Mouse (Mus musculus): Measurements from ENCODE around the gene Syt11.
"Not testable (repeated sequence)": the region's sequence is repeated elsewhere in the genome, so short reads cannot be mapped to it uniquely, and the experiment has no call there.

Gene Syt11

DNA sequence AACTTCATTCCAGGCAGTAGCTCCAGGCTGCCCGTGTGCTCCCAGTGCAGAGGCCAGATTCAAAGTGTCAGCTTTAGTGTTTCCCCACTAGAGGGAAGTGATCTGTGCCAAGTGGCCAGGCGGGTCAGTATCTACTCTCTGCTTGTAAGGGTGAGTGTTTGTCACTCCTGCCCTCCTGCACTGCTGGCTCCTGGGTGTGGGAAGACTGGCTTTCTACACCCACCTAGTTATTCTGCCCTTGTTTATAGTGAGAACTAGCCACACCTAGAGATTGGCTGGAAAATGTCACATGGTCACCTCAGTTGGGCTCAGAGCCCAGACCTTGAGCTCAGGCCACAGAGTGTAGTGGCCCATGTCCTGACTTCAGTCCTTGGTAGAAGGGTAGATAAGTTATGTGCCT lies 55.9 kb downstream of the Syt11 start:
- peak; percentile 77 for DNase-seq

DNA sequence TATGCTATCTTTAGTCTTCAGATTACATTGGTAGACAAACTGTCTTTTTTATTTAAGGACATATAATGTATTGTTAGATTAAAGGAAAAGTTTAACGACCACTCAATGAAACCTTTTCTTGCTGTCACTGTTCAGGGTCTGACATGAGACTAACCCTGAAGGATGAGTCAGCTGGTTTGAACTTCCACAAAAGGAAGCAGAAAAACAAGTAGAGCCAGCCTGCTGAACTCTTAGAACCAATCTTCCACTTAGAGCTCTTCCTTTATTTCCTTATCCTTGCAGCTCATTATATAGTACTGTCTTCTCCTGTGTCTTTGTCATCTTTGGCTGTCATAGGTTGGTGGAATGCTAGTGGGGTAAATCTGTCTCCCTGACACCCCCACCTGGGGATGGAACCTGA lies 57.1 kb downstream of the Syt11 start:
- no peak for DNase-seq

DNA sequence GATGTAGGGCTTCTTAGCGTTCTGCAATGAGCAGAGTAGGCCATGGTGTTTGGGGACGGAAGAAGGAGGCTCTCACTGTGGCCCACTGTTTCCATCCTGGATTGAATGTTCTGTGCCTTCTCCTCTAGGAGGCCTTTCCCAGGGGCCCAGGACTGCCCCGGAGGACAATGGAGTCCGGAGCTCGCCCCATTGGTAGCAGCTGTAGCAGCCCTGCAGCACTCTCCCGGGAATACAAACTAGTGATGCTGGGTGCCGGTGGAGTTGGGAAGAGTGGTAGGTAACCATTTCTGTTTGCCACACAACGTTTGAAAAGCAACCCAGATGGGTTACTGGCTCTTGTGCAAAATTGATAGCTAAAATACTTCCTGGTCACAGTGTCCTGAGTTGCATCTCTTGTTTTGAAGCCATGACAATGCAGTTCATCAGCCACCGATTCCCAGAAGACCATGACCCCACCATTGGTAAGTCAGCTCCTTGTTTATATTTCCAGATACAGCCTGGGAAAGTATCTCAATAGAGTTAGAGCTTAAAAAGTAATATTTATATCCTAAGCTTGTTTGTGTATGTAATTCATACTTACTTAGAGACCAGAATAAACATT lies 57.7 kb downstream of the Syt11 start:
- DNase-seq = no peak

DNA sequence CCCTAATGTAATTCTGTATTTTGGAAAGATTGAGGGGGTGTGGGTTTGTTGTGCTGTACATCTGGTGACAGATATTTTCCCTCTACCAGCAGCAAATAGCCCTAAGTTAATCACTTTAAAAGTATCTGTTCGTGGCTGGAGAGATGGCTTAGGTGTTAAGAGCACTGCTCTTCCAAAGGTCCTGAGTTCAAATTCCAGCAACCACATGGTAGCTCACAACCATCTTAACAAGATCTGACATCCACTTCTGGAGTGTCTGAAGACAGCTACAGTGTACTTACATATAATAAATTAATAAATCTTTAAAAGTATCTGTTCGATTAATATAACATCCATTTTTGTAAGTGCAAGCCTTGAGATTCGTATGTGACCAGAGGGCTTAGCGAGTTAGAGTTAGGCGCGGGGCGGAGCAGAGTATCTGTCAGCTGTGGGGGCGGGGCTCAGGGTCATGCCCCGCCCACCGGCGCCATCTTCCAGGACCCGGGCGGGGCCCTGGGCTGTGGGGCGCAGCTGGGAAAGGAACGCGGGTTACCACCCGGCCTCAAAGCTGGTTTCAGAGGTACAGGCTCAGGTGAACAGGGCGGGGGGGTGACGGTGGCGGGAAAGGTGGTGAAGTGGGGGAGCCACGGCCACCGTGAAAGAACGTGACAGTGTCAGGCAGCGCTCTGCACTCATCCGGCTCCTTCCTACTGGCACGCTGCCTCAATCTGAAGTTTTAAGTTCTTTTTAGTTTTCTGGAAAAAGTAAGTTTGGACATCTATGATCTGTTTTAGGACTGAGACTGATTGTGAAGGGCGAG lies 58.4 kb downstream of the Syt11 start, which contains the start of gene Rit1:
Gene Rit1, plus strand, starts transcription at position 440 of the 799 bp plus-strand sequence.
- peak; percentile 86 for DNase-seq

DNA sequence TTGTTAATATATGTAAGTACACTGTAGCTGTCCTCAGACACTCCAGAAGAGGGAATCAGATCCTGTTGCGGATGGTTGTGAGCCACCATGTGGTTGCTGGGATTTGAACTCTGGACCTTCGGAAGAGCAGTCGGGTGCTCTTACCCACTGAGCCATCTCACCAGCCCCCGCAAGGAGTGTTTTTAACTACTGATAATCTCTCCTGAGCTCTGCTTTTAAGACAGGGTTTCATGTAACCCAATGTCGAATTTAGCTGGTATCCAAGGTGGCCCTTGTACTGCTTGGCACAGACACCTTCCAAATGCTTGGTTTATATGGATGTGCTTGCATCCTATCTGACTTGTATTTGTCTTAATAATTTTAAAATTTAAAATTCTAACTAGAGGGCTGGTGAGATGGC lies 59.2 kb downstream of the Syt11 start:
- DNase-seq = not testable (repeated sequence)

DNA sequence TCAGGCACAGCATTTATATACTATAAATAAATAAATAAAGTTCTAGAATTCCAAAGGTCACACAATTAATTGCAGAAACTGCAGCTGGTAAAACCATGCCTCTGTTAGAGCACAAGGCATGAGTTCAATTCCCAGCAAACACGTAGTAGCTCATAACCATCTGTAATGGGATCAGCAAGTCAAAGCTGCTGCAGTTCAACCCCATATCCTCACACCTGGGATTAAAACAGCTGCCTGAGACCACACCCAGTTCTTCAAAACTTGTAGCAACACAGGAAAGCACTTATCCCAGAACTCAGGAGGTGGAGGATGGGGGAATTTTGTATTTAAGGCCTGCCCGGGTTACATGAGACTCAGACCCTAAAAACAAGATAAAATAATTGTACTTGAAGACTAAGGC lies 60.2 kb downstream of the Syt11 start:
- DNase-seq = no peak

DNA sequence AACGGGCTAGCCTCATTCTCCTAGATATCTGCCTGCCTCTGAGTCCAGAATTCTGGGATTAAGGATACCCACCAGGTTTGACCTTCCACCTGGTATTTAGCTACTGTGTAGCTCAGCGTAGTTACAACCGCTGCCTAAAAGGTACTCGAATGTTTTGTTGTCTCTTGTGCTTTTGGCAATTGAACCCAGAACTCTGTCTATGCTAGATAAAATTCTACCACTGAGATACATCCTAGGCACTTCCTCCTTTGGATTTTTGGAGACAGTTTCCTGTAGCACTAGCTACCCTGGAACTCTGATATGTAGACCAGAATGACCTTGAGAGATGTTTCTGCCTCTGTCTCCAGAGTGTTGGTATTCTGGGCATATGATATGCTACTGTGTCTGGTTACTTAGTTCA lies 61.3 kb downstream of the Syt11 start:
- no peak for DNase-seq

DNA sequence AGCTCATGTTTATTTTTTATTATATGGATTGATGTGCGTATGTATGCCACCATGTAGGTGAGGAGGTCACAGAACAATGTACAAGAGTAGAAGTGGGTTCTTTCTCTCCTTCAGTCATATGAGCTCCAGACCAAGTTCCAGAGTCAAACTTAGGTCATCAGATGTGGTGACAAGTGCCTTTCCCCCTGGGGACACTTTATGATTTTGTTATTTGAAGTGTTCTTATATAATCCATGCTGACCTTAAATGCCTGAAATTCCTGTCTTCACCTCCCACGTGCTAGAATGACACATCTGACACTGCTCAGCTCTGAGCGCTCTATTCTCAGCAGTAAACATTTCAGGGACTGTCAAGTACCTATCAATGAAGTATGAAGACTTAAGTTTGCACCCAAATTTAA lies 73.7 kb downstream of the Syt11 start:
- DNase-seq = no peak

DNA sequence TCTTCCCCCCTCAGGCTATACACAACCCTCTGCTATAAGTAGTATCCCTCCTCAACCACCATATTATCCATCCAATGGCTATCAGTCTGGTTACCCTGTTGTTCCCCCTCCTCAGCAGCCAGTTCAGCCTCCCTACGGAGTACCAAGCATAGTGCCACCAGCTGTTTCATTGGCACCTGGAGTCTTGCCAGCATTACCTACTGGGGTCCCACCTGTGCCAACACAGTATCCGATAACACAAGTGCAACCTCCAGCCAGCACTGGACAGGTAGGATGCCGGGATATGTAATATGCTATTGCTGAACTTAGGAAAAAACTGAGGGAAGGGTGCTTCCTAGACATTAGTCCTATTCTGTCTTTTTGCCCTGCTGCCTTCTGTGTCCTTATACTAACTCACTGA lies 74.7 kb downstream of the Syt11 start:
- DNase-seq = no peak

DNA sequence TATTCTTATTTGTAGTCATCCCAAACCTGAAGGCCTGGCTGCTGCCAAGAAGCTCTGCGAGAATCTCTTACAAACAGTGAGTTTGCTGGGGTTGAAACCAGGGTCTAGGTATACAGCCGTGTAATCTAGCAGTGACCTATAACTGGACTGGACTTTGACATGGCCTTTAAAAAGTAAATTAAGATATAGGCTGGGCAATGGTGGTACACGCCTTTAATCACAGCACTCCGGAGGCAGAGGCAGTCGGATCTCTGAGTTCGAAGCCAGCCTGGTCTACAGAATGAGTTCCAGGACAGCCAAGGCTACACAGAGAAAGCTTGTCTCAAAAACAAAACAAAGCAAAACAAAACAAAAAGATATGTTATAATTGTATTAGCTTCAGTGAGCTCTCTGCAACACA lies 76.1 kb downstream of the Syt11 start:
- DNase-seq = no peak

DNA sequence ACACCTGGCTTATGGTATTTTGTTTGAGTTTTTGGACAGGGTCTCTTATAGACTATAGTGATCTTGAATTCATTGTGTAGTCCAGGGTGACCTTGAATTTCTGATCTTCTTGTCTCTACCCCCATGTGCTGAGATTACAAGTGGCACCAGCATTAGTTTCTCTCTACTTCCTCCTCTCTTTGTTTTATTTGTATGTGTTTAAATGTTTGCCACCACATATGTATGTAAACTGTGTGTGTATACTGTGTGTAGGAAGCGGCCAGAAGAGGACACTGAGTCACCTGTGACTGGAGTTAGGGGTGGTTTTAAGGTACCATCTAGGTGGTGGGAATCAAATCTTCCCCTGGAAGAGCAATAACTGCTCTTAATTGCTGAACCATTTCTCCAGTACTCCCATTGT lies 76.9 kb downstream of the Syt11 start:
- DNase-seq = no peak

DNA sequence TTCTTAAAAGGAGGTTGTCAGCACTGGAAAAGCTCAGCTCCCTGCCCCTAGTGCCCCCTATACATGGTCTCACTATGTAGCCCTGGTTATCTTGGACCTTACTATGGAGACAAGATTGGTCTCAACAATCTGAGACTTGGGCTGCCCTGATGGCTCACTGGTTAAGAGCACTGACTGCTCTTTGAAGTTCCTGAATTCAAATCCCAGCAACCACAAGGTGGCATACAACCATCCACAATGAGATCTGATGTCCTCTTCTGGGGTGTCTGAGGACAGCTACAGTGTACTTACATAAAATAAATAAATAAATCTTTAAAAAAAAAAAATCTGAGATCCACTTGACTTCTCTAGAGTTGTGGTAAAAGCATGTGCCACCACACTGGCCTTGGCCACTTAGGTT lies 79.4 kb downstream of the Syt11 start:
- no peak for DNase-seq

All from kidney, adult 18-20 months (tissue).